Mouse (Mus musculus) T-helper 17 cell (primary cell): Measurements from ENCODE around the gene Crygd.

Experiments
- in situ Hi-C, 2 experiments: fragments of 300-600 bp; cut with MboI, MseI; formaldehyde crosslinking; loops; 1 replicate in 1 of 2; 2 replicates in 1 of 2; pipeline ENCODE4 v1.15.1; 2025; ENCODE audit warnings: high pct_unique_total_duplicates in 2 of 2

Crygd gene

GRCm38 (mm10) chr1:65043433-65043832 lies 19.8 kb downstream of the Crygd start:
- in situ Hi-C loops = no loop called here

GRCm38 (mm10) chr1:65041837-65042236 lies 21.4 kb downstream of the Crygd start:
- in situ Hi-C loops = no loop called here

GRCm38 (mm10) chr1:65040806-65041205 lies 22.4 kb downstream of the Crygd start:
- in situ Hi-C loops = no loop called here

GRCm38 (mm10) chr1:65039679-65040078 lies 23.6 kb downstream of the Crygd start:
- in situ Hi-C loops = no loop called here

- in situ Hi-C loops = no loop called here
Measured at GRCm38 (mm10) chr1:65037542-65037941, 25.7 kb downstream of the Crygd start.

- in situ Hi-C loops = no loop called here
Measured at GRCm38 (mm10) chr1:65035513-65035912, 27.7 kb downstream of the Crygd start.

GRCm38 (mm10) chr1:65032641-65033040 lies 30.6 kb downstream of the Crygd start, which contains the start of gene Akr1cl:
Akr1cl (minus strand) TSS chr1:65032759.
- in situ Hi-C loops = no loop called here

GRCm38 (mm10) chr1:65028206-65028605 lies 35.0 kb downstream of the Crygd start:
- in situ Hi-C loops = no loop called here

GRCm38 (mm10) chr1:65012726-65013125 lies 50.5 kb downstream of the Crygd start:
- in situ Hi-C loops = loop anchor here in 1 of 2 experiments (10.0 to 25.0 kb wide), 2 partner anchors 108 to 1350 kb away; no protein-coding TSS in a partner anchor
